Mouse (Mus musculus): Measurements from ENCODE around the gene Ankrd35.
A peak's percentile ranks its signal among the peaks of the same experiment; 100 is the strongest.

DNA sequence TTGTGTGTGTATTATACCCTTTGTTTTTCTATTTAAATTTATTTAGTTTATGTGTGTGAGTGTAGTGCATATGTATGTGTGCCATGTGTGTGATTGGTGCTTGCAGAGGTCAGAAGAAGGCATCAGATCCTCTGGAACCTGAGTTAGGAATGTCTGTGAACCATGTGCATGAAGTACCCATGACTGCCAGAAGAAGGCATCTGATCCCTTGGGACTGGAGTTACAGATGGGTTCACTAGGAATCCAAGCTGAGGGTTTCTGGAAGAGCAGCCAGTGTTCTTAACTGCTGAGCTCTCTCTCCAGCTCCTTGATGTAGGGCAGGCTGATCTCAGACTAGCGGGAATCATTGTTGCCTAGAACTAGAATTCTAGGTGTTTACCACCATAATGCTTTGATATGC is 68.1 kb downstream of the Ankrd35 start:
- TF ChIP-seq CTCF (IDR thresholded peaks at IDR 0.05), result peak; percentile 63
- TF ChIP-seq EP300 (IDR thresholded peaks at IDR 0.05), result no peak

Data from lung, postnatal 0 days (tissue).